Mouse (Mus musculus) kidney, adult 2 months (tissue): ENCODE results near the gene Hfe2. TPM values are rescaled to one million over a fixed set of nuclear protein-coding genes. Genes with fewer than 3 reads are reported as not detected.
"Not testable (repeated sequence)": the region's sequence is repeated elsewhere in the genome, so short reads cannot be mapped to it uniquely, and the experiment has no call there.

ENCODE experiments used
- DNase-seq: peaks from one replicate; pipeline ENCODE4 v3.0.0; 2021
- H3K27ac ChIP-seq: fragments of 200-500 bp; 2 replicates; pipeline ENCODE4 v1.5.1; 2012; ENCODE audit warnings: low read depth, low read length, control low read depth, inconsistent platforms; ENCODE audit not compliant: insufficient read depth
- H3K27me3 ChIP-seq: fragments of 200-500 bp; replicated peaks from 2 replicates; pipeline ENCODE4 v1.6.1; 2012; ENCODE audit warnings: mild to moderate bottlenecking, moderate library complexity, low read length, inconsistent platforms; ENCODE audit not compliant: control insufficient read depth, insufficient read depth
- H3K36me3 ChIP-seq: fragments of 200-500 bp; 2 replicates; pipeline ENCODE4 v1.6.1; 2012; ENCODE audit warnings: mild to moderate bottlenecking, moderate library complexity, low read length, inconsistent platforms; ENCODE audit not compliant: control insufficient read depth, insufficient read depth
- H3K4me1 ChIP-seq: fragments of 200-500 bp; 2 replicates; pipeline ENCODE4 v1.6.1; 2011; ENCODE audit warnings: low read length; ENCODE audit not compliant: control insufficient read depth, insufficient read depth
- H3K4me3 ChIP-seq: fragments of 200-500 bp; 2 replicates; pipeline ENCODE4 v1.5.1; 2011; ENCODE audit warnings: mild to moderate bottlenecking, low read depth, low read length, control low read depth; ENCODE audit not compliant: insufficient read depth
- CTCF ChIP-seq: fragments of 200-500 bp; conservative IDR thresholded peaks from 2 replicates; pipeline ENCODE4 v1.5.1; 2011; ENCODE audit warnings: low read depth, mild to moderate bottlenecking, control low read depth, low read length, moderate library complexity, mixed read lengths; ENCODE audit not compliant: insufficient read depth, insufficient read length
- POLR2A ChIP-seq: fragments of 200-500 bp; IDR thresholded peaks from one replicate; pipeline ENCODE4 v1.6.1; 2011; ENCODE audit warnings: low read depth, low read length, control low read depth
- WGBS: fragments of 180-500 bp; shearing (Covaris S2); methylation state at CpG from one replicate; pipeline ENCODE4 v1.1.7; 2018; 5-methylcytosine and 5-hydroxymethylcytosine counted together
- polyA plus RNA-seq: library from polyadenylated mRNA; depleted of rRNA; stranded (reverse); fragments of >200 nt; gene quantifications from 2 replicates; pipeline ENCODE4 v1.2.3, GENCODE M21; 2012

The Hfe2 gene
- polyA plus RNA-seq, 1 experiment: 3.9 TPM

DNA sequence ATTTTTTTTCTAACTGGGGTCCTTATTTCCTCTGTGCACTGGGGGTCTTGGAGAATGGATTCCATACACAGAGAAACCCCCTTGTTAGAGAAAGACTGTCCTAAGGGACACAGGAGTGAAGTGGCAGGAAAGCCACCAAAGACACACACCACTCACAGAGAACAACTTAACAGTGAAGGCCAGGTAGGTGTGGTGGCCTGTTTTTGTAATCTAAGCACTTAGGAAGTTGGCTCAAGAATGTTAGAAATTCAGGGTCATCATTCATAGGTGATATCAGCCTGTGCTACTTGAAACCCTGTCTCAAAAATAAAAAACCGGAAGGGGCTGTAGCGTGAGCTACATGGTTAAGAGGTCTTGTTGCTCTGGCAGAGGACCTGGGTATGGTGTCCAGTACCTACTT lies 41.0 kb upstream of the Hfe2 start:
- H3K4me3 ChIP-seq: no peak overlapping the region
- DNase-seq: no peak
- no peak overlapping the region for H3K27ac ChIP-seq
- H3K27me3 ChIP-seq: no peaks in the 10 kb centered on the region
- WGBS: 99% methylated on average over 2 of the region's 2 CpGs
- TF ChIP-seq CTCF (no peak), POLR2A (no peak)
- 0 out of 2 replicates have a peak, but pooled peaks cover 2% of the 10 kb centered on the region for H3K4me1 ChIP-seq
- no peaks in the 10 kb centered on the region for H3K36me3 ChIP-seq

DNA sequence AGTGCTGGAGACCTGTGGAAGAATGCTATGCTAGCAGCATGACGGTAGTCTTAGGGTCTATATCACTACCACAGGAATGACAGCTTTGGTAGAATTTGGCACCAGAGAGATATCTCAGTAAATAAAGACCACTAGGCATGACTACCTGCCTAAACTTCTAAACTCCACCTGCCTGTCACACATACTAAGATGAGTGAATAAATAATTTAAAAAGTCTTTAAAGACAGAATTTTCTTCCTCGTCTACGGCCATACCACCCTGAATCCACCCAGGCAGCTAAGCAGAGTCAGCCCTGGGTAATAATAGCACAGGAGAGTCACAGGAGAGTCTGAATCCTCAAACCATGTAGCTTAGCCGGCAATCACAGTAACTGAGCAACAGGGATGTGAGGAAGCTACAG lies 40.1 kb upstream of the Hfe2 start:
- H3K27ac ChIP-seq: no peak overlapping the region
- H3K36me3 ChIP-seq: no peaks in the 10 kb centered on the region
- no peaks in the 10 kb centered on the region for H3K27me3 ChIP-seq
- H3K4me3 ChIP-seq: no peak overlapping the region
- no peak for DNase-seq
- 0 out of 2 replicates have a peak, but pooled peaks cover 2% of the 10 kb centered on the region for H3K4me1 ChIP-seq
- TF ChIP-seq POLR2A: no peak
- no peak for TF ChIP-seq CTCF
- WGBS: 95% methylated on average over 4 of the region's 4 CpGs

DNA sequence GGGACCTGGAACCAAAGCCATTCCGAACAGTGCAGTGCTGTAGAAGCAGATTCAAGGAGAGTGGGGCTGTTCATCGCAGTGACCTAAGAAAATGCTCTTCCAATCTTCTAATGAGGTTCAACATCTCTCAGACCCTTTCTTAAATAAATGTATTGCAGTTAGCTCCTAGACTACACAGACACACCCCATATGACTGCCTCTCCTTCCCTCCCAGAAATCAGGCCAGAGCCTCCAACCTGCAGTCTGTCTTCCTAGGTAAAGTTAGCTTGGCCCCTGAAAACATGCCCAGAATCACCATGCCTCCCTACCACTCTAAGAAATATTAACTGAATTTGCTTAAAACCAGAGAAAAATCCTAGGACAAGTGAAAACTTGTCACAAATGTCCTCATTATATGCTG lies 39.6 kb upstream of the Hfe2 start:
- H3K27me3 ChIP-seq: no peaks in the 10 kb centered on the region
- H3K36me3 ChIP-seq: no peaks in the 10 kb centered on the region
- H3K4me3 ChIP-seq: no peak overlapping the region
- WGBS: 93% methylated on average over 2 of the region's 2 CpGs
- no peak overlapping the region for H3K27ac ChIP-seq
- DNase-seq: no peak
- 0 out of 2 replicates have a peak, but pooled peaks cover 2% of the 10 kb centered on the region for H3K4me1 ChIP-seq
- TF ChIP-seq CTCF: no peak
- TF ChIP-seq POLR2A: no peak

DNA sequence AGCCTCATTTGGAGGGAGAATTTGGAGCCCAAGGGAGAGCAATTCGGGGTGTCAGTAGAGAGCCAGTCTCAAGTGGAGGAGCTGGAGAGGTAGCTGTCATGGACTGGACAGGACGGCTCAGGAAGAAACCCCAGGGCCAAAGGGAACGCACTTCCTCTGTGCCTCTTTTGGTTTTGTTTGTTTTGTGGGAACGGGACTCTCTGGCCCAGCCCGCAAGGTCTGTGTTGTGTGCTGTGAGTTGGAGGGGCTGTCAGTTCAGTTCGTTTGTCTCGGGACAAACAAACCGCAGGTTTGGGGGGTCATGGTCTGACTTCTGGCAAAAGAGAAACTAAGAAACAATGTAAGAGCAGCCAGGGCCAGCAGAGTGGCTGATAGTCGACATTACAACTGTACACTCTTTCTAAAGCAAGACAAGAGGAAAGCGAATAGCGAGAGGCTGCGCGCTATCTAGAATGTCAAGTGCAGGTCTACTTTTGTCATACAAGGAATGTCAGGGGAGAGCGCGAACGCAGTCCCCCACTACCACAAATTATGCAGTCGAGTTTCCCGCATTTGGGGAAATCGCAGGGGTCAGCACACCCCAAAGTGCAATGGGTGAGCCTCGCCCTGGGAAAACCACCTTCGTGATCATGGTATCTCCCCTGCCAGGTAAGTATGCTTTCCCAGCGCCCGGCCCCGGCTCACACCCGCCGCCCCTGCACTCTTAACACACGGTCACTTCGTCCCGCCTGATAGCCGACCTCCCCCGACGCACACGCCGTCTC lies 38.7 kb upstream of the Hfe2 start:
- DNase-seq, H3K36me3 ChIP-seq, H3K27ac ChIP-seq, H3K4me3 ChIP-seq, H3K4me1 ChIP-seq, H3K27me3 ChIP-seq: not testable (repeated sequence)
- 16% methylated on average over 4 of the region's 34 CpGs for WGBS

DNA sequence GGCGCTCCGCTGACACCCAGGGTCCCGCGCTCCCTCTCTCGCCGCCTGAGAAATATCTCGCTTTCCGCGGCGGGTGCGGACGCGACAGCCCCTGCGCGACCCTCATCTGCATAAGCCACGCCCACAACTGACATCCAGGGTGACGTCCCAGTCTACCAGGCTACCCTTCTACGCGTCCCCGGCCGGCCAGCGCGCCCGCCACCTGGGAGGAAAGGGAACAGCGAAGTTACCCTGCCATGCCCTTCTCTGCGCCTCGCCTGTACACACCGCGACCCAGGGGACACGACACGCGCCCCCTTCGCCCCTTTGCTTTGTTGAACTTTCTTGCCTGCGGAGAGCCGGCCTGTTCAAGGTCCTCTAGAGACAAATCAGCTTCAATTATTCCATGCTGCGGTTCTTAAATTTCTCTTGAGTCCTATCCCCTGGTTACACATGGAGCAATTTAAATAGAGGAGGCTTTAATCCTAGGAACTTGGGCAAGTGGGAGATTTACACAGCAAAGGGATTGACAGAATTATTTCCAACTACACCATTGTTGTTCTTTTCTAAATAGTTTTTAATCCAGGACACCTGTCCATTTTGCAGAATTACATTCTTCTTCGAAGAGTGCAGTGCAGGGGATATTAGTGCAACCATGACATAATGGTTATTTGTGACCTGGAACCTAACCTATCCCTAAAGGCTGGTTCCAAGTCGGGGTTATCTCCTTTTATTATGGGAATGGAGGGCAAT lies 38.0 kb upstream of the Hfe2 start:
- peak overlapping the region; percentile 25; the same call in 1 of the 2 replicates for H3K4me3 ChIP-seq
- peak overlapping the region; percentile 31; the same call in 1 of the 2 replicates for H3K27ac ChIP-seq
- H3K27me3 ChIP-seq, H3K36me3 ChIP-seq, H3K4me1 ChIP-seq, DNase-seq: not testable (repeated sequence)
- WGBS: 12% methylated on average over 9 of the region's 38 CpGs

DNA sequence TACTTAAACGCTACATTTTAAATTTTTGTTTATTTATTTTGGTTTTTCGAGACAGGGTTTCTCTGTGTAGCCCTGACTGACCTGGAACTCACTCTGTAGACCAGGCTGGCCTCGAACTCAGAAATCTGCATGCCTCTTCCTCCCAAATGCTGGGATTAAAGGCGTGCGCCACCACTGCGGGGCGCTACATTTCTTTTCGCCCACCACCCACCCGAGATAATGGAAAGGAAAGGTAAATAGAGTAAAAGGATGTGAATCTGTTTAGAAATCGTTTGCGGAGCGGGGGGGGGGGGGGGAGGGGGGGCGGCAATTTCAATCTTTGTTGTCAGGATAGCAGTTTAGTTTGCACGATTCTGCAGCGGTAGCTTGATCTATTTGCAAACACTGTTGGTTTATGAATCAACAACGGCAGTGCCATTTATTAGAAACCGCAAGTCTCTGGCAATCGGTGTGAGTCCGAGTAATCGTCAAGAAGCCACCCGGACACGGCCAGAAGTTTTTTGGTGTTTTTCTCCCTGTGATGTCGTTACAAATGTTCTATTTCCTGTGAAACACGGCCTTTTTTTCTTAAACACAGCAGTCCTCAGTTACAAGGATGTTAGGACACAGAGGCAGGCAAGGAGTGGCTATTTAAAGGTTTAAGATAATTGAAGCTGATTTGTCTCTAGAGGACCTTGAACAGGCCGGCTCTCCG lies 37.2 kb upstream of the Hfe2 start:
- H3K27me3 ChIP-seq: no peaks in the 10 kb centered on the region
- no peaks in the 10 kb centered on the region for H3K36me3 ChIP-seq
- H3K4me3 ChIP-seq: peak overlapping the region; percentile 58
- 5% methylated on average over 26 of the region's 26 CpGs for WGBS
- H3K4me1 ChIP-seq: 0 out of 2 replicates have a peak, but pooled peaks cover 2% of the 10 kb centered on the region
- DNase-seq: peak; percentile 35
- H3K27ac ChIP-seq: peak overlapping the region; percentile 99
- TF ChIP-seq POLR2A (no peak), CTCF (0 out of 2 replicates have a peak, but pooled peaks have one; percentile 13)

DNA sequence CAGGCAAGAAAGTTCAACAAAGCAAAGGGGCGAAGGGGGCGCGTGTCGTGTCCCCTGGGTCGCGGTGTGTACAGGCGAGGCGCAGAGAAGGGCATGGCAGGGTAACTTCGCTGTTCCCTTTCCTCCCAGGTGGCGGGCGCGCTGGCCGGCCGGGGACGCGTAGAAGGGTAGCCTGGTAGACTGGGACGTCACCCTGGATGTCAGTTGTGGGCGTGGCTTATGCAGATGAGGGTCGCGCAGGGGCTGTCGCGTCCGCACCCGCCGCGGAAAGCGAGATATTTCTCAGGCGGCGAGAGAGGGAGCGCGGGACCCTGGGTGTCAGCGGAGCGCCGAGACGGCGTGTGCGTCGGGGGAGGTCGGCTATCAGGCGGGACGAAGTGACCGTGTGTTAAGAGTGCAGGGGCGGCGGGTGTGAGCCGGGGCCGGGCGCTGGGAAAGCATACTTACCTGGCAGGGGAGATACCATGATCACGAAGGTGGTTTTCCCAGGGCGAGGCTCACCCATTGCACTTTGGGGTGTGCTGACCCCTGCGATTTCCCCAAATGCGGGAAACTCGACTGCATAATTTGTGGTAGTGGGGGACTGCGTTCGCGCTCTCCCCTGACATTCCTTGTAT lies 36.6 kb upstream of the Hfe2 start:
- Histone ChIP-seq H3K27ac (peak overlapping the region; percentile 99), H3K4me3 (peak overlapping the region; percentile 58)
- WGBS: 0% methylated on average over 6 of the region's 55 CpGs
- not testable (repeated sequence) for H3K27me3 ChIP-seq, H3K4me1 ChIP-seq, DNase-seq, H3K36me3 ChIP-seq

DNA sequence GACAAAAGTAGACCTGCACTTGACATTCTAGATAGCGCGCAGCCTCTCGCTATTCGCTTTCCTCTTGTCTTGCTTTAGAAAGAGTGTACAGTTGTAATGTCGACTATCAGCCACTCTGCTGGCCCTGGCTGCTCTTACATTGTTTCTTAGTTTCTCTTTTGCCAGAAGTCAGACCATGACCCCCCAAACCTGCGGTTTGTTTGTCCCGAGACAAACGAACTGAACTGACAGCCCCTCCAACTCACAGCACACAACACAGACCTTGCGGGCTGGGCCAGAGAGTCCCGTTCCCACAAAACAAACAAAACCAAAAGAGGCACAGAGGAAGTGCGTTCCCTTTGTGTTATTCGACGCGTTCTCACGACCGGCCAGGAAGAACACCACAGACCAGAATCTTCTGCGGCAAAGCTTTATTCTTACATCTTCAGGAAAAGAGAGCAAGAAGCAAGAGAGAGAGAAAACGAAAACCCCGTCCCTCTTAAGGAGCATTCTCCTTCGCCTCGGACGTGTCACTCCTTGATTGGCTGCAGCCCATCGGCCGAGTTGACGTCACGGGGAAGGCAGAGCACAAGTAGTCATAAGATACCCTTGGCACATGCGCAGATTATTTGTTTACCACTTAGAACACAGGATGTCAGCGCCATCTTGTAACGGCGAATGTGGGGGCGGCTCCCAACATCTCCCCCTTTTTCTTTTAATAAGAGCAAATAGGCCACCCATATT lies 35.9 kb upstream of the Hfe2 start:
- H3K4me3 ChIP-seq: peak overlapping the region; percentile 72
- under 1% methylated on average over 9 of the region's 31 CpGs for WGBS
- not testable (repeated sequence) for H3K4me1 ChIP-seq, H3K36me3 ChIP-seq, H3K27me3 ChIP-seq
- peak overlapping the region; percentile 98 for H3K27ac ChIP-seq
- DNase-seq: peak; percentile 12

DNA sequence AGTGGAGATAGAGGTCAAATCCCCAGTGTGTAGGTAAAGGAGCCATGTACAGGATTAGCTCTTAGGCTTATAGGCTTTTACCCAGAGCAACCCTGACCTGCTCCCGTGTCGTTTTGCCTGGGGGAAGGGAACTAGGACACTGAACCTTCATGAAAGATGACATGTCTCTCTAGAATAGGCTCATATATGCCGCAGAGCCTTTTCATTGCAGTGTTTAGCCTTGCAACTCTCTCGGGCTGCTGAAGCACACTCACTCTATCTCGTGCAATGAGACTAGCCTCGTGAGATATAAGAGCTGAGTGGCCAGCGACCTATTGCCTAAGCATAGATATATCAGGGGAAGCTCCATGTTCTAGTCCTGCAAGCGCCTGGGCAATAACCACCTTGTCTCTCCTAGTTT lies 35.3 kb upstream of the Hfe2 start:
- not testable (repeated sequence) for H3K4me3 ChIP-seq
- 43% methylated on average over 7 of the region's 8 CpGs for WGBS

DNA sequence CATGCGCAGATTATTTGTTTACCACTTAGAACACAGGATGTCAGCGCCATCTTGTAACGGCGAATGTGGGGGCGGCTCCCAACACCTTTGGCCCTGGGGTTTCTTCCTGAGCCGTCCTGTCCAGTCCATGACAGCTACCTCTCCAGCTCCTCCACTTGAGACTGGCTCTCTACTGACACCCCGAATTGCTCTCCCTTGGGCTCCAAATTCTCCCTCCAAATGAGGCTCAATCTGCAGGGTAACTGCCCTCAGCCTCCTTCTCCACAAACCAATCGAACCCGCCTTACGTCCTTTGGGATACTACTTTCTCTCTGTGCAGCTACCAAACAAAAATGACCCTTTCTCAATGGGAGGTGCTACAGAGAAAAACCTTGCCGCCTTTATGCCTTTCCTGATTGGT lies 30.5 kb upstream of the Hfe2 start:
- H3K4me1 ChIP-seq, H3K27me3 ChIP-seq, H3K4me3 ChIP-seq, H3K36me3 ChIP-seq, H3K27ac ChIP-seq, DNase-seq: not testable (repeated sequence)
- 96% methylated on average over 5 of the region's 11 CpGs for WGBS

More for the DNA sequence above, 35.3 kb upstream of the Hfe2 start:
- H3K27me3 ChIP-seq, H3K4me1 ChIP-seq, H3K36me3 ChIP-seq, DNase-seq: not testable (repeated sequence)
- H3K27ac ChIP-seq: peak overlapping the region; percentile 88
